Mouse (Mus musculus): ENCODE results near the gene Mat1a. TPM values are rescaled to one million over a fixed set of nuclear protein-coding genes. Genes with fewer than 3 reads are reported as not detected.

Mat1a gene
- 0.17 and 0.20 TPM in 2 replicates for polyA plus RNA-seq (2015; fragmentation: Nextera tagmentation; extraction: Ambion mirVana)

GRCm38 (mm10) chr14:41104853-41105444 lies at the start of gene Mat1a:
Gene Mat1a (plus strand): TSS chr14:41105035.
- Histone ChIP-seq H3K4me1 (replicated peaks; ENCODE audit: insufficient read depth, low read length) (no peaks in the 10 kb centered on the region), H3K27me3 (ENCODE audit: insufficient read depth, low read length) (no peaks in the 10 kb centered on the region), H3K9me3 (replicated peaks; ENCODE audit: low read length) (no peaks in the 10 kb centered on the region), H3K4me3 (replicated peaks; ENCODE audit: low read depth, low read length) (no peak within 1 kb of the TSS), H3K9ac (ENCODE audit: low read depth, low read length) (no peak within 1 kb of the TSS), H3K4me2 (ENCODE audit: low read length) (no peak within 1 kb of the TSS), H3K27ac (no peak within 1 kb of the TSS), H3K36me3 (ENCODE audit: insufficient read depth, low read length) (no peaks in the 10 kb centered on the region)
- no peak for TF ChIP-seq CTCF (IDR thresholded peaks at IDR 0.05; ENCODE audit: low read depth)
- WGBS, result 70% methylated on average over 10 of the region's 10 CpGs
- no peak for ATAC-seq (replicated peaks; ENCODE audit: low FRiP score, low read depth)
- no peak for DNase-seq (ENCODE audit: low spot score)

DNA sequence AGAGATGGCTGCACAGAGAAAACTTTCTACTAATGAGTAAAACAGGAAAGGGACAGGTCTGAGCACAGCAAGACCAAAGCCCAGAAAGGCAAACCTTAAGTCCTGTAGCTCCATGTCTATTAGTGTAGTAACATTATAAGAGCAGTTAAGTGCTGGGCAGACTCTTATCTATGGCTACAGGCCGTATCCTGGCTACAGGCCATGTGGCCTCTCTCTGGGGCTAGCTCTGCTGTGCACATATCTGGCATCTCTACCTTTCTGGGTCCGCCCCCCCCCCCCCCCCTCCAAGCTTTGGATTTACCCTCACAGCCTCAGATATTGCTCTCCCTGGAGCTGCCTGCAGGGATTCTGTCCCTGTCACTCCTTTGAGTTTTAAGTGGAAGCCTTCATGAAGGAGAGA lies 39.7 kb upstream of the Mat1a start:
- ATAC-seq (replicated peaks; ENCODE audit: low FRiP score, low read depth), result 0 out of 2 replicates have a peak, but pooled peaks have one; percentile 25

GRCm38 (mm10) chr14:41066416-41066815 lies 38.4 kb upstream of the Mat1a start:
- no peaks in the 10 kb centered on the region for H3K9me3 ChIP-seq (replicated peaks; ENCODE audit: low read length)
- H3K27ac ChIP-seq, result no peak overlapping the region
- H3K4me2 ChIP-seq (ENCODE audit: low read length), result no peak overlapping the region
- H3K4me1 ChIP-seq (replicated peaks; ENCODE audit: insufficient read depth, low read length), result no peaks in the 10 kb centered on the region
- no peak overlapping the region for H3K9ac ChIP-seq (ENCODE audit: low read depth, low read length)
- no peak overlapping the region for H3K4me3 ChIP-seq (replicated peaks; ENCODE audit: low read depth, low read length)
- WGBS, result 15% methylated on average over 1 of the region's 1 CpGs
- ATAC-seq (replicated peaks; ENCODE audit: low FRiP score, low read depth), result no peak
- TF ChIP-seq CTCF (IDR thresholded peaks at IDR 0.05; ENCODE audit: low read depth), result no peak
- DNase-seq (ENCODE audit: low spot score), result no peak
- H3K36me3 ChIP-seq (ENCODE audit: insufficient read depth, low read length), result no peaks in the 10 kb centered on the region
- H3K27me3 ChIP-seq (ENCODE audit: insufficient read depth, low read length), result no peaks in the 10 kb centered on the region

More for the DNA sequence above, 39.7 kb upstream of the Mat1a start:
- no peak for TF ChIP-seq CTCF (IDR thresholded peaks at IDR 0.05; ENCODE audit: low read depth)
- Histone ChIP-seq H3K4me1 (replicated peaks; ENCODE audit: insufficient read depth, low read length) (no peaks in the 10 kb centered on the region), H3K9me3 (replicated peaks; ENCODE audit: low read length) (no peaks in the 10 kb centered on the region), H3K4me2 (ENCODE audit: low read length) (no peak overlapping the region), H3K9ac (ENCODE audit: low read depth, low read length) (no peak overlapping the region), H3K27ac (no peak overlapping the region), H3K4me3 (replicated peaks; ENCODE audit: low read depth, low read length) (no peak overlapping the region), H3K36me3 (ENCODE audit: insufficient read depth, low read length) (no peaks in the 10 kb centered on the region), H3K27me3 (ENCODE audit: insufficient read depth, low read length) (no peaks in the 10 kb centered on the region)
- 48% methylated on average over 2 of the region's 2 CpGs for WGBS
- no peak for DNase-seq (ENCODE audit: low spot score)

DNA sequence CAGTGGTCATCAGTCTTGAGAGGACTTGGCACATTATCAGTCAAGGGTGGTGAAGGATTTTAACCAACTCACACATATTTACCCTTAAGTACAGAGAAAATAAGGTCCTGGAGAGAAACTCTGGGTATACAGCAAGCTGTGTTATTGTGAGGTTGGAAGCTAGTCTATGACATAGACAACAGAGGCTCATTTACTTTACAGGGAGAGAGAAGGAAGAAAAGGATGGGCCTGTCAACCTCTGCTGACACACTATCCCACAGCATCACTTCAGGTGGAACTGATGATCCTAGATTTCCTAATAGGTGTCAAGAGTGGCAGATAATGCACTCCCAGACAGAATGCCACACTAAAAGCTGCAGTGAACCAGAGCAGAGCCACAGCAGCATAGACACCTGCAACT lies 35.7 kb upstream of the Mat1a start, which contains the start of gene Dydc2:
TSS of gene Dydc2 (minus strand) at position 101 of the 400 bp plus-strand sequence.
- H3K36me3 ChIP-seq (ENCODE audit: insufficient read depth, low read length), result no peaks in the 10 kb centered on the region
- H3K27ac ChIP-seq, result no peak within 1 kb of the TSS
- no peak for TF ChIP-seq CTCF (IDR thresholded peaks at IDR 0.05; ENCODE audit: low read depth)
- no peak within 1 kb of the TSS for H3K4me3 ChIP-seq (replicated peaks; ENCODE audit: low read depth, low read length)
- no peak within 1 kb of the TSS for H3K4me2 ChIP-seq (ENCODE audit: low read length)
- H3K9me3 ChIP-seq (replicated peaks; ENCODE audit: low read length), result no peaks in the 10 kb centered on the region
- no peak for DNase-seq (ENCODE audit: low spot score)
- no peak within 1 kb of the TSS for H3K9ac ChIP-seq (ENCODE audit: low read depth, low read length)
- no peak for ATAC-seq (replicated peaks; ENCODE audit: low FRiP score, low read depth)
- H3K4me1 ChIP-seq (replicated peaks; ENCODE audit: insufficient read depth, low read length), result no peaks in the 10 kb centered on the region
- no peaks in the 10 kb centered on the region for H3K27me3 ChIP-seq (ENCODE audit: insufficient read depth, low read length)

DNA sequence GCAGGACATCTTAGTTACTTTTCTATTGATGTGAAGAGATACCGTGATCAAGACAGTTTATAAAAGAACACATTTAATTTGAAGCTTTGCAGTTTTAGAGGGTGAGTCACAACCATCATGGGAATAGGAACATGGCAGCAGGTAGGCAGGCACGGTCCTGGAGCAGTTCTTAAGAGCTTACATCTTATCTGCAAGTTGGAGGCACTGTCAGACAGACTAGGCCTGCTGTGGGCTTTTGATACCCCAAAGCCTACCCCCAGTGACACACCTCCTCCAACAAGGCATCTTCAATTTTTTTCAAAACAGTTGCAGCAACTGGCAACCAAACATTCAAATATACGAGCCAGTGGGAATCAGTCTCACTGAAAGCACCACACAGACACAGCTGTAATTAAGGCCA lies 34.5 kb upstream of the Mat1a start:
- Histone ChIP-seq H3K9me3 (replicated peaks; ENCODE audit: low read length) (no peaks in the 10 kb centered on the region), H3K36me3 (ENCODE audit: insufficient read depth, low read length) (no peaks in the 10 kb centered on the region), H3K27me3 (ENCODE audit: insufficient read depth, low read length) (no peaks in the 10 kb centered on the region), H3K4me3 (replicated peaks; ENCODE audit: low read depth, low read length) (no peak overlapping the region), H3K27ac (no peak overlapping the region), H3K4me2 (ENCODE audit: low read length) (no peak overlapping the region), H3K9ac (ENCODE audit: low read depth, low read length) (no peak overlapping the region), H3K4me1 (replicated peaks; ENCODE audit: insufficient read depth, low read length) (no peaks in the 10 kb centered on the region)
- ATAC-seq (replicated peaks; ENCODE audit: low FRiP score, low read depth) (no peak), DNase-seq (ENCODE audit: low spot score) (no peak)
- 76% methylated on average over 3 of the region's 3 CpGs for WGBS
- no peak for TF ChIP-seq CTCF (IDR thresholded peaks at IDR 0.05; ENCODE audit: low read depth)

DNA sequence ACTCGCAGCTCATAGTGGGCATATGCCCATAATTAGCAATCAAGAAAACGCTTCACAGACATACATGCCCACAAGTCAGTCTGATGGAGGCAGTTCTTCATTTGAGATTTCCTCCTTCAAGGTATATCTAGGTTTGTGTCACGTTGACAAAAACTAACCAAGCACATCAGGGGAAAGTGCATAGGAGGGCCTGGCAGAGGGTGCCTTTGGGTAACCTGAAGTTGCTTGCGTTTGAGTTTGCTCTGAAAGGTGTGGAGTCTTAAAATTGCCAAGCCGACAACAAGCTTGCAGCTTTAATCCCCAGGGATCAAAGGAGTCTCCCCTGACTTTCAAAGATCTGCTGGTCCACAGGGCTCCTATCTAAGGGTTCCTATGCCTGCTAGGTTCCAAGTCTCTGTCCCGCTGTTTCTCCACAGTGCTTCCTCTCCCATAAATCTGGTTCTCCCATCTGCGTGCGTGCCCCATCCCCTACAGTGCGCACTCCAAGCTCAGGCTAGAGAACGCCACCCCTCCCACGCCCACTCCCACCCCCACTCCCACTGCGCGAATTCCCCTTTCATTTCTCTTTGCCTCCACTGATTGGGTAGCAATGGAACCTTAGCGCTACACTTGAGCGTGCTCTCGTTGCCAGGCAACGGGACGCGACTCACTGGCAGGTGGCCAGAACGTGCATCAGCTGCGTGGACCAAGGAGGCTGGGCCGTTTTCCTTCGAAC lies 32.4 kb upstream of the Mat1a start, which contains the start of gene Dydc1:
TSS of gene Dydc1 (plus strand) at position 683 of the 715 bp plus-strand sequence.
- no peaks in the 10 kb centered on the region for H3K36me3 ChIP-seq (ENCODE audit: insufficient read depth, low read length)
- TF ChIP-seq CTCF (IDR thresholded peaks at IDR 0.05; ENCODE audit: low read depth), result no peak
- peak within 1 kb of the TSS; percentile 37 for H3K4me3 ChIP-seq (replicated peaks; ENCODE audit: low read depth, low read length)
- no peaks in the 10 kb centered on the region for H3K27me3 ChIP-seq (ENCODE audit: insufficient read depth, low read length)
- H3K9me3 ChIP-seq (replicated peaks; ENCODE audit: low read length), result no peaks in the 10 kb centered on the region
- no peak within 1 kb of the TSS for H3K27ac ChIP-seq
- WGBS, result 10% methylated on average over 23 of the region's 23 CpGs
- peak within 1 kb of the TSS; percentile 60 for H3K4me2 ChIP-seq (ENCODE audit: low read length)
- no peak within 1 kb of the TSS for H3K9ac ChIP-seq (ENCODE audit: low read depth, low read length)
- DNase-seq (ENCODE audit: low spot score) (peak; percentile 66), ATAC-seq (replicated peaks; ENCODE audit: low FRiP score, low read depth) (peak; percentile 87)
- no peaks in the 10 kb centered on the region for H3K4me1 ChIP-seq (replicated peaks; ENCODE audit: insufficient read depth, low read length)
